Comparison of ENCODE assay signal across 16 mouse cellular contexts in the genomic region with DNA sequence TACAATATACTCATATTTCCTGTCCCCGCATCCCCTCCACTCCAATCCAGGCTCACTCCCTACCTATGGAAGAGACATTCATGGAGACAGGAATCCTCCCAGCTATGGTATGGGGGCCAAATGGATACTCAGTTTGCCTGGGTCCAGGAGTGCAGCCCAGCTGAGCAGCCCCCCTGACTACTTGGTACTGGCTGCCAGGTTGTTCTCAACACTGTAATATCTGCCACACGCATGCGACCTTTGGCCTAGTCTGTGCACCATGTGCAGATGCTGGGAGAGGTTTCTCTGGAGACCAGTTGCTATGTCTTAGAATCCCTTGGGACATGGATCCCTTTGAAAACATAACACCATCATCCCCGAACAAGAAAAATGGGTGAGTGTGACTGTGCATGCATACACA. TPM values are rescaled to one million over a fixed set of nuclear protein-coding genes. Genes with fewer than 3 reads are reported as not detected.
A peak's percentile ranks its signal among the peaks of the same experiment; 100 is the strongest.
DNase-seq lines count a peak whose midpoint lies in the region; ATAC-seq and TF ChIP-seq lines count a peak whose summit lies in the region.
"Had no signal": no experiment of that assay in that cellular context is flagged by ENCODE, and none has a peak within 500 bp of the region (broad histone marks: within the 10 kb centered on the region; RNA-seq: fewer than 3 reads in every experiment).

No protein-coding gene starts in this region.

- H3K9me3 ChIP-seq in hindbrain, embryonic 14.5 days (ENCODE audit: control insufficient read depth, low read length) = no peaks in the 10 kb centered on the region
- H3K9me3 ChIP-seq in midbrain, postnatal 0 days (ENCODE audit: low read length) = no peaks in the 10 kb centered on the region
- H3K9me3 ChIP-seq: limb, embryonic 10.5 days; liver, embryonic 15.5 days had no signal

- H3K36me3 ChIP-seq in hindbrain, embryonic 14.5 days (replicated peaks; ENCODE audit: control insufficient read depth, insufficient read depth) = no peaks in the 10 kb centered on the region
- no peaks in the 10 kb centered on the region for H3K36me3 ChIP-seq in midbrain, postnatal 0 days (ENCODE audit: insufficient read depth, low read length)
- H3K36me3 ChIP-seq: limb, embryonic 10.5 days; liver, embryonic 15.5 days had no signal

- H3K4me1 ChIP-seq in bone marrow, adult 2 months (ENCODE audit: control insufficient read depth, insufficient read depth, low read length) = peaks cover 10% of the 10 kb centered on the region
- peaks cover 54% of the 10 kb centered on the region for H3K4me1 ChIP-seq in hindbrain, embryonic 14.5 days (replicated peaks; ENCODE audit: control insufficient read depth, insufficient read depth, low read length)
- H3K4me1 ChIP-seq in midbrain, postnatal 0 days (ENCODE audit: insufficient read depth, low read length) = peaks cover 14% of the 10 kb centered on the region

- peak; percentile 90 for DNase-seq in heart, adult 11 months
- DNase-seq in heart, adult 8-10 months (ENCODE audit: low spot score) = no peak
- DNase-seq in hindbrain, embryonic 14.5 days (ENCODE audit: low spot score) = no peak
- DNase-seq in midbrain, postnatal 0 days (ENCODE audit: low spot score) = peak; percentile 19
- DNase-seq in kidney, adult 8-10 months = no peak
- no peak for DNase-seq in ovary, postnatal 14 days (ENCODE audit: low spot score)
- no peak for DNase-seq in adipocyte (ENCODE audit: low spot score)
- DNase-seq: cerebellum, postnatal 25 days; right cerebral cortex, postnatal 4 days; thymus, postnatal 36 days had no signal

- TF ChIP-seq POLR2A in bone marrow, adult 2 months (IDR thresholded peaks at IDR 0.05; ENCODE audit: borderline replicate concordance, control insufficient read depth, low read depth, low read length) = no peak

- no peak for ATAC-seq in hindbrain, embryonic 14.5 days (ENCODE audit: low FRiP score)
- ATAC-seq in midbrain, postnatal 0 days (ENCODE audit: low FRiP score) = no peak

- TF ChIP-seq CTCF in bone marrow, adult 2 months (IDR thresholded peaks at IDR 0.05; ENCODE audit: control insufficient read depth, insufficient read depth, low read length) = no peak
- TF ChIP-seq CTCF in midbrain, postnatal 0 days (IDR thresholded peaks at IDR 0.05) = no peak

- H3K27ac ChIP-seq in bone marrow, adult 2 months (ENCODE audit: control insufficient read depth, insufficient read depth, low read depth, low read length, poor library complexity) = no peak overlapping the region
- 0 out of 2 replicates have a peak overlapping the region, but pooled peaks have one; percentile 75 for H3K27ac ChIP-seq in hindbrain, embryonic 14.5 days
- H3K27ac ChIP-seq in midbrain, postnatal 0 days (ENCODE audit: low read depth, low read length) = no peak overlapping the region
- H3K27ac ChIP-seq: heart, adult 2 months; kidney, postnatal 0 days; limb, embryonic 10.5 days; liver, embryonic 15.5 days had no signal

- WGBS in bone marrow, adult 2 months = 75% methylated on average over 4 of the region's 4 CpGs
- 67% methylated on average over 4 of the region's 4 CpGs for WGBS in hindbrain, embryonic 14.5 days
- WGBS in midbrain, postnatal 0 days = 77% methylated on average over 4 of the region's 4 CpGs

- no peaks in the 10 kb centered on the region for H3K27me3 ChIP-seq in hindbrain, embryonic 14.5 days (ENCODE audit: control insufficient read depth, insufficient read depth, low read length)
- H3K27me3 ChIP-seq in midbrain, postnatal 0 days (ENCODE audit: insufficient read depth, low read length) = no peaks in the 10 kb centered on the region
- H3K27me3 ChIP-seq: liver, embryonic 15.5 days had no signal

- H3K4me2 ChIP-seq in hindbrain, embryonic 14.5 days (replicated peaks) = peak overlapping the region; percentile 96
- peak overlapping the region; percentile 12; the same call in 1 of the 2 replicates for H3K4me2 ChIP-seq in midbrain, postnatal 0 days (ENCODE audit: low read depth, low read length, poor library complexity, severe bottlenecking)

- 0 out of 2 replicates have a peak overlapping the region, but pooled peaks have one; percentile 8 for H3K9ac ChIP-seq in hindbrain, embryonic 14.5 days
- no peak overlapping the region for H3K9ac ChIP-seq in midbrain, postnatal 0 days (replicated peaks; ENCODE audit: low read length, poor library complexity, severe bottlenecking)
- H3K9ac ChIP-seq: liver, embryonic 15.5 days had no signal

- peak overlapping the region; percentile 29 for H3K4me3 ChIP-seq in bone marrow, adult 2 months (replicated peaks; ENCODE audit: control insufficient read depth, low read depth, low read length)
- H3K4me3 ChIP-seq in hindbrain, embryonic 14.5 days (replicated peaks; ENCODE audit: low read length) = no peak overlapping the region
- no peak overlapping the region for H3K4me3 ChIP-seq in midbrain, postnatal 0 days (ENCODE audit: low read depth, low read length)
- H3K4me3 ChIP-seq: heart, adult 2 months; limb, embryonic 10.5 days; liver, embryonic 15.5 days had no signal

RNA-seq across cellular contexts. Expression of a gene that starts 2.0 kb away (rescaled TPM):
- total RNA-seq in heart, adult 8-10 months (2022) = 1 to 10 TPM; 3.7 to 7.0 (median 5.1) TPM
- polyA plus RNA-seq in bone marrow, adult 2 months (2011; ENCODE audit: insufficient read depth, insufficient read length, low replicate concordance, missing spikeins) = 8.8 and 18.3 TPM in 2 replicates
- 30.3 and 33.1 TPM in 2 replicates for polyA plus RNA-seq in hindbrain, embryonic 14.5 days (2014; fragmentation: Nextera tagmentation; extraction: Ambion mirVana)
- total RNA-seq in midbrain, postnatal 0 days (2014; rRNA removed) = 6.7 and 7.0 TPM in 2 replicates
- 8.1 and 10.4 TPM in 2 replicates for polyA plus RNA-seq in midbrain, postnatal 0 days (2015; fragmentation: Nextera tagmentation; extraction: Ambion mirVana)

RNA-seq across cellular contexts. Expression of a gene that starts 21.4 kb away (rescaled TPM):
- 10 to 100 TPM; 32.2 to 58.5 (median 41.2) TPM for total RNA-seq in heart, adult 8-10 months (2022)
- polyA plus RNA-seq in bone marrow, adult 2 months (2011; ENCODE audit: insufficient read depth, insufficient read length, low replicate concordance, missing spikeins) = 11.9 and 15.0 TPM in 2 replicates
- 8.2 and 8.7 TPM in 2 replicates for polyA plus RNA-seq in hindbrain, embryonic 14.5 days (2014; fragmentation: Nextera tagmentation; extraction: Ambion mirVana)
- total RNA-seq in midbrain, postnatal 0 days (2014; rRNA removed) = 1.4 and 5.0 TPM in 2 replicates
- polyA plus RNA-seq in midbrain, postnatal 0 days (2015; fragmentation: Nextera tagmentation; extraction: Ambion mirVana) = 3.1 TPM in 2 replicates
- total RNA-seq: MEL had no signal

RNA-seq across cellular contexts. Expression of a gene that starts 43.0 kb away (rescaled TPM):
- 10 to 100 TPM; 13.6 to 15.5 (median 14.8) TPM for total RNA-seq in heart, adult 8-10 months (2022)
- 7.1 and 12.1 TPM in 2 replicates for polyA plus RNA-seq in bone marrow, adult 2 months (2011; ENCODE audit: insufficient read depth, insufficient read length, low replicate concordance, missing spikeins)
- 138 and 146 TPM in 2 replicates for polyA plus RNA-seq in hindbrain, embryonic 14.5 days (2014; fragmentation: Nextera tagmentation; extraction: Ambion mirVana)
- total RNA-seq in midbrain, postnatal 0 days (2014; rRNA removed) = 62.8 and 64.5 TPM in 2 replicates
- 95.0 and 96.4 TPM in 2 replicates for polyA plus RNA-seq in midbrain, postnatal 0 days (2015; fragmentation: Nextera tagmentation; extraction: Ambion mirVana)
- total RNA-seq: MEL had no signal

RNA-seq across cellular contexts. Expression of a gene that starts 44.9 kb away (rescaled TPM):
- total RNA-seq in heart, adult 8-10 months (2022) = under 1 TPM in 3 of 4 experiments, not detected in 1; 0.03 TPM
- not detected in 2 replicates for polyA plus RNA-seq in bone marrow, adult 2 months (2011; ENCODE audit: insufficient read depth, insufficient read length, low replicate concordance, missing spikeins)
- 1.5 and 3.1 TPM in 2 replicates for polyA plus RNA-seq in hindbrain, embryonic 14.5 days (2014; fragmentation: Nextera tagmentation; extraction: Ambion mirVana)
- total RNA-seq in midbrain, postnatal 0 days (2014; rRNA removed) = 0.19 and 1.4 TPM in 2 replicates
- polyA plus RNA-seq in midbrain, postnatal 0 days (2015; fragmentation: Nextera tagmentation; extraction: Ambion mirVana) = 0.02 and 0.14 TPM in 2 replicates

Comparison
In these comparisons a context has a peak if more than half of its experiments do, and no peak if none do; other contexts are left out.
1. DNase-seq: peak in heart, adult 11 months (single experiment) and midbrain, postnatal 0 days (single experiment); none in heart, adult 8-10 months (single experiment), hindbrain, embryonic 14.5 days (single experiment), kidney, adult 8-10 months (0 of 2), ovary, postnatal 14 days (single experiment) and adipocyte (single experiment).